Mouse (Mus musculus) forebrain, embryonic 13.5 days (tissue): ENCODE data around the gene Grem1. TPM values are rescaled to one million over a fixed set of nuclear protein-coding genes. Genes with fewer than 3 reads are reported as not detected.

Experiments used
- ATAC-seq: fragments of 200-750 bp; cut with Nextera tagmentation; 2 replicates; pipeline ENCODE4 v1.8.0; 2017
- H3K27ac ChIP-seq: fragments of 300-500 bp; sonication (generic); 2 replicates; pipeline ENCODE4 v1.5.1; 2015; ENCODE audit warnings: inconsistent platforms, mild to moderate bottlenecking, moderate library complexity
- H3K27me3 ChIP-seq: fragments of 300-500 bp; sonication (generic); 2 replicates; pipeline ENCODE4 v1.6.1; 2015; ENCODE audit warnings: mild to moderate bottlenecking, inconsistent platforms
- H3K36me3 ChIP-seq: fragments of 300-500 bp; sonication (generic); 2 replicates; pipeline ENCODE4 v1.6.1; 2015; ENCODE audit warnings: mild to moderate bottlenecking, inconsistent platforms; ENCODE audit not compliant: poor library complexity, severe bottlenecking
- H3K4me1 ChIP-seq: fragments of 300-500 bp; sonication (generic); 2 replicates; pipeline ENCODE4 v1.6.1; 2015; ENCODE audit warnings: inconsistent platforms
- H3K4me2 ChIP-seq: fragments of 300-500 bp; sonication (generic); 2 replicates; pipeline ENCODE4 v1.6.1; 2015; ENCODE audit warnings: inconsistent platforms, mild to moderate bottlenecking, moderate library complexity
- H3K4me3 ChIP-seq: fragments of 300-500 bp; sonication (generic); 2 replicates; pipeline ENCODE4 v1.5.1; 2015; ENCODE audit warnings: mild to moderate bottlenecking, inconsistent platforms
- H3K9ac ChIP-seq: fragments of 300-500 bp; sonication (generic); 2 replicates; pipeline ENCODE4 v1.6.1; 2015; ENCODE audit warnings: mild to moderate bottlenecking, inconsistent platforms
- H3K9me3 ChIP-seq: fragments of 300-500 bp; sonication (generic); replicated peaks from 2 replicates; pipeline ENCODE4 v1.6.1; 2016; ENCODE audit warnings: inconsistent platforms
- WGBS: fragments of 180-500 bp; shearing (Covaris S2); methylation state at CpG from one replicate; pipeline ENCODE4 v1.1.7; 2015; 5-methylcytosine and 5-hydroxymethylcytosine counted together
- polyA plus RNA-seq: library from polyadenylated mRNA; unstranded; fragments of >200 nt; fragmentation: Nextera tagmentation; extraction: Ambion mirVana; gene quantifications from 2 replicates; pipeline ENCODE4 v1.2.1, GENCODE M21; 2015

Gene Grem1
- polyA plus RNA-seq, 1 experiment from 2014 or later, result 0.12 TPM

- 95% methylated on average over 9 of the region's 9 CpGs for WGBS
- no peaks in the 10 kb centered on the region for H3K4me1 ChIP-seq
- no peak overlapping the region for H3K9ac ChIP-seq
- no peaks in the 10 kb centered on the region for H3K9me3 ChIP-seq
- no peak overlapping the region for H3K27ac ChIP-seq
- H3K4me2 ChIP-seq, result no peak overlapping the region
- no peaks in the 10 kb centered on the region for H3K27me3 ChIP-seq
- no peaks in the 10 kb centered on the region for H3K36me3 ChIP-seq
- ATAC-seq, result no peak
- no peak overlapping the region for H3K4me3 ChIP-seq
These were observed 9.1 kb downstream of the Grem1 start for GRCm38 (mm10) chr2:113749309-113749708.

GRCm38 (mm10) chr2:113728581-113728980, 29.9 kb downstream of the Grem1 start:
- Histone ChIP-seq H3K4me2 (no peak overlapping the region), H3K27ac (no peak overlapping the region), H3K27me3 (no peaks in the 10 kb centered on the region), H3K9ac (no peak overlapping the region), H3K4me3 (no peak overlapping the region), H3K36me3 (no peaks in the 10 kb centered on the region), H3K4me1 (no peaks in the 10 kb centered on the region), H3K9me3 (no peaks in the 10 kb centered on the region)
- 93% methylated on average over 3 of the region's 3 CpGs for whole genome bisulfite sequencing
- no peak for ATAC-seq

GRCm38 (mm10) chr2:113714801-113715200, 43.6 kb downstream of the Grem1 start:
- WGBS, result 68% methylated on average over 2 of the region's 2 CpGs
- no peaks in the 10 kb centered on the region for H3K4me1 ChIP-seq
- H3K27ac ChIP-seq, result no peak overlapping the region
- H3K9ac ChIP-seq, result no peak overlapping the region
- H3K4me2 ChIP-seq, result no peak overlapping the region
- H3K4me3 ChIP-seq, result no peak overlapping the region
- H3K27me3 ChIP-seq, result no peaks in the 10 kb centered on the region
- no peaks in the 10 kb centered on the region for H3K36me3 ChIP-seq
- no peaks in the 10 kb centered on the region for H3K9me3 ChIP-seq
- ATAC-seq, result no peak

- H3K27ac ChIP-seq, result no peak overlapping the region
- WGBS, result 85% methylated on average over 2 of the region's 2 CpGs
- H3K4me1 ChIP-seq, result no peaks in the 10 kb centered on the region
- no peak overlapping the region for H3K9ac ChIP-seq
- H3K36me3 ChIP-seq, result no peaks in the 10 kb centered on the region
- no peak overlapping the region for H3K4me2 ChIP-seq
- H3K4me3 ChIP-seq, result no peak overlapping the region
- H3K9me3 ChIP-seq, result no peaks in the 10 kb centered on the region
- ATAC-seq, result no peak
- H3K27me3 ChIP-seq, result no peaks in the 10 kb centered on the region
These were observed 45.0 kb downstream of the Grem1 start for GRCm38 (mm10) chr2:113713406-113713805.

- WGBS, result 60% methylated on average over 4 of the region's 4 CpGs
- Histone ChIP-seq H3K4me3 (no peak overlapping the region), H3K4me2 (no peak overlapping the region), H3K4me1 (no peaks in the 10 kb centered on the region), H3K27ac (no peak overlapping the region), H3K36me3 (no peaks in the 10 kb centered on the region), H3K9ac (no peak overlapping the region), H3K27me3 (no peaks in the 10 kb centered on the region), H3K9me3 (no peaks in the 10 kb centered on the region)
- ATAC-seq, result no peak
These were observed 50.9 kb downstream of the Grem1 start for GRCm38 (mm10) chr2:113707507-113707906.

GRCm38 (mm10) chr2:113701507-113701906, 56.9 kb downstream of the Grem1 start:
- no peaks in the 10 kb centered on the region for H3K4me1 ChIP-seq

GRCm38 (mm10) chr2:113696647-113697046, 61.8 kb downstream of the Grem1 start:
- no peak overlapping the region for H3K27ac ChIP-seq
- H3K9me3 ChIP-seq, result no peaks in the 10 kb centered on the region
- no peaks in the 10 kb centered on the region for H3K27me3 ChIP-seq
- no peak overlapping the region for H3K4me3 ChIP-seq
- H3K4me1 ChIP-seq, result peaks cover 9% of the 10 kb centered on the region
- ATAC-seq, result no peak
- no peak overlapping the region for H3K9ac ChIP-seq
- H3K36me3 ChIP-seq, result no peaks in the 10 kb centered on the region
- 86% methylated on average over 5 of the region's 5 CpGs for WGBS
- H3K4me2 ChIP-seq, result no peak overlapping the region

More at GRCm38 (mm10) chr2:113701507-113701906, 56.9 kb downstream of the Grem1 start:
- Histone ChIP-seq H3K4me2 (no peak overlapping the region), H3K9me3 (no peaks in the 10 kb centered on the region), H3K4me3 (no peak overlapping the region), H3K36me3 (no peaks in the 10 kb centered on the region), H3K27ac (no peak overlapping the region), H3K9ac (no peak overlapping the region), H3K27me3 (no peaks in the 10 kb centered on the region)
- ATAC-seq, result no peak
- 95% methylated on average over 5 of the region's 5 CpGs for WGBS

- H3K4me2 ChIP-seq, result no peak overlapping the region
- no peaks in the 10 kb centered on the region for H3K9me3 ChIP-seq
- H3K9ac ChIP-seq, result no peak overlapping the region
- H3K4me1 ChIP-seq, result peaks cover 9% of the 10 kb centered on the region
- no peaks in the 10 kb centered on the region for H3K36me3 ChIP-seq
- no peak overlapping the region for H3K27ac ChIP-seq
- no peaks in the 10 kb centered on the region for H3K27me3 ChIP-seq
- no peak for ATAC-seq
- WGBS, result 82% methylated on average over 3 of the region's 3 CpGs
- H3K4me3 ChIP-seq, result no peak overlapping the region
These were observed 62.2 kb downstream of the Grem1 start for GRCm38 (mm10) chr2:113696222-113696621.

Other genes starting within 250 kb of the Grem1 start
- gene Scg5, start 70.5 kb upstream of the Grem1 start, polyA plus RNA-seq, result 132 and 136 TPM in 2 replicates
- gene Arhgap11a, start 90.0 kb upstream of the Grem1 start, polyA plus RNA-seq, result 41.4 and 46.8 TPM in 2 replicates